Mouse (Mus musculus) neural tube, embryonic 15.5 days (tissue): ENCODE measurements at regions not wholly inside any gene's neighbourhood (a gene's known extent, or its start where the extent isn't known, plus 50 kb on each side); places are given as distances from the start of the nearest gene placed in this dataset.
A peak's percentile ranks its signal among the peaks of the same experiment; 100 is the strongest.

Experiments
- ATAC-seq: fragments of 200-750 bp; cut with Nextera tagmentation; 2 replicates; pipeline ENCODE4 v1.8.0; 2017; ENCODE audit warnings: mild to moderate bottlenecking, moderate TSS enrichment, moderate library complexity; ENCODE audit not compliant: low FRiP score
- H3K27ac ChIP-seq: fragments of 300-500 bp; sonication (generic); replicated peaks from 2 replicates; pipeline ENCODE4 v1.5.1; 2015; ENCODE audit warnings: mild to moderate bottlenecking, inconsistent platforms
- H3K27me3 ChIP-seq: fragments of 300-500 bp; sonication (generic); replicated peaks from 2 replicates; pipeline ENCODE4 v1.6.1; 2015; ENCODE audit warnings: inconsistent platforms
- H3K36me3 ChIP-seq: fragments of 300-500 bp; sonication (generic); 2 replicates; pipeline ENCODE4 v1.6.1; 2015; ENCODE audit warnings: inconsistent platforms
- H3K4me1 ChIP-seq: fragments of 300-500 bp; sonication (generic); 2 replicates; pipeline ENCODE4 v1.6.1; 2015; ENCODE audit warnings: inconsistent platforms
- H3K4me2 ChIP-seq: fragments of 300-500 bp; sonication (generic); 2 replicates; pipeline ENCODE4 v1.6.1; 2015; ENCODE audit warnings: inconsistent platforms, mild to moderate bottlenecking, moderate library complexity
- H3K4me3 ChIP-seq: fragments of 300-500 bp; sonication (generic); replicated peaks from 2 replicates; pipeline ENCODE4 v1.5.1; 2015; ENCODE audit warnings: mild to moderate bottlenecking, inconsistent platforms
- H3K9ac ChIP-seq: fragments of 300-500 bp; sonication (generic); replicated peaks from 2 replicates; pipeline ENCODE4 v1.6.1; 2015; ENCODE audit warnings: mild to moderate bottlenecking, inconsistent platforms
- H3K9me3 ChIP-seq: fragments of 300-500 bp; sonication (generic); replicated peaks from 2 replicates; pipeline ENCODE4 v1.6.1; 2016; ENCODE audit warnings: inconsistent platforms
- WGBS: fragments of 180-500 bp; shearing (Covaris S2); methylation state at CpG from one replicate; pipeline ENCODE4 v1.1.7; 2015; ENCODE audit warnings: mixed read lengths; 5-methylcytosine and 5-hydroxymethylcytosine counted together

DNA sequence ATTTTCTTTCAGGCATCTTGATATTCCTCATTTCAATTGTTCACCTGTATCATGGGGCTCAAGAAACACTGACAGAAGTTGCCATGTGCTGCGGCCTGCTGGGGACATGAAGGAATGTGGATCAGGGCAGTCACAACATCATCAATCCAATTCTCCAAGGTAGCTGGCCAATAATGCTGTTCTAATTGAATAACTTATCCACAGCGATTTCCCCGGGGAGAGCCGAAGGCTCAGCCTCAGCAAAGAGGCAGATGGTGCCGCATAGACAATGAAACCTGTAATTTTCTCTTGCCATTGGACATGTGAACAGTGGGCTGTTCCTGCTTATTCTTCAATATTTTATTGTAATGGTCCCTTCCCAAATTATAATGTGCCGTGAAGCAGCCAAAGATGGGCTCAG is 429.1 kb upstream of the Klf12 start:
- peak; percentile 60 for ATAC-seq
- 23% methylated on average over 6 of the region's 6 CpGs for WGBS
- peak overlapping the region; percentile 58 for H3K27ac ChIP-seq

GRCm38 (mm10) chr14:100665361-100665955 is 381.0 kb upstream of the Klf12 start:
- H3K4me3 ChIP-seq: no peak overlapping the region
- H3K27ac ChIP-seq: no peak overlapping the region
- H3K4me1 ChIP-seq: no peaks in the 10 kb centered on the region
- H3K9me3 ChIP-seq: no peaks in the 10 kb centered on the region
- no peak overlapping the region for H3K9ac ChIP-seq
- no peaks in the 10 kb centered on the region for H3K36me3 ChIP-seq
- H3K4me2 ChIP-seq: no peak overlapping the region
- ATAC-seq: no peak
- H3K27me3 ChIP-seq: no peaks in the 10 kb centered on the region
- 19% methylated on average over 9 of the region's 9 CpGs for WGBS

More for the DNA sequence above, 429.1 kb upstream of the Klf12 start:
- Histone ChIP-seq H3K4me3 (no peak overlapping the region), H3K27me3 (no peaks in the 10 kb centered on the region), H3K36me3 (no peaks in the 10 kb centered on the region), H3K9ac (no peak overlapping the region), H3K4me1 (peaks cover 17% of the 10 kb centered on the region), H3K4me2 (no peak overlapping the region), H3K9me3 (no peaks in the 10 kb centered on the region)

- H3K4me1 ChIP-seq: no peaks in the 10 kb centered on the region
- H3K4me3 ChIP-seq: no peak overlapping the region
- no peak overlapping the region for H3K9ac ChIP-seq
- no peak for ATAC-seq
- no peaks in the 10 kb centered on the region for H3K9me3 ChIP-seq
- H3K36me3 ChIP-seq: no peaks in the 10 kb centered on the region
- H3K27ac ChIP-seq: no peak overlapping the region
- no peaks in the 10 kb centered on the region for H3K27me3 ChIP-seq
- 78% methylated on average over 3 of the region's 3 CpGs for WGBS
- no peak overlapping the region for H3K4me2 ChIP-seq
Measured at GRCm38 (mm10) chr14:100664180-100664579, 379.7 kb upstream of the Klf12 start.

- no peak for ATAC-seq
- Histone ChIP-seq H3K36me3 (no peaks in the 10 kb centered on the region), H3K27me3 (no peaks in the 10 kb centered on the region), H3K9ac (no peak overlapping the region), H3K27ac (no peak overlapping the region), H3K4me1 (no peaks in the 10 kb centered on the region), H3K9me3 (no peaks in the 10 kb centered on the region), H3K4me3 (no peak overlapping the region), H3K4me2 (no peak overlapping the region)
- 72% methylated on average over 2 of the region's 2 CpGs for WGBS
Measured at GRCm38 (mm10) chr14:100642076-100642475, 357.6 kb upstream of the Klf12 start.

- Histone ChIP-seq H3K9me3 (no peaks in the 10 kb centered on the region), H3K9ac (no peak overlapping the region), H3K4me2 (no peak overlapping the region), H3K27ac (no peak overlapping the region), H3K36me3 (no peaks in the 10 kb centered on the region), H3K4me1 (no peaks in the 10 kb centered on the region), H3K4me3 (no peak overlapping the region), H3K27me3 (no peaks in the 10 kb centered on the region)
- ATAC-seq: no peak
- WGBS: 71% methylated on average over 6 of the region's 6 CpGs
Measured at GRCm38 (mm10) chr14:100634521-100634920, 350.0 kb upstream of the Klf12 start.

DNA sequence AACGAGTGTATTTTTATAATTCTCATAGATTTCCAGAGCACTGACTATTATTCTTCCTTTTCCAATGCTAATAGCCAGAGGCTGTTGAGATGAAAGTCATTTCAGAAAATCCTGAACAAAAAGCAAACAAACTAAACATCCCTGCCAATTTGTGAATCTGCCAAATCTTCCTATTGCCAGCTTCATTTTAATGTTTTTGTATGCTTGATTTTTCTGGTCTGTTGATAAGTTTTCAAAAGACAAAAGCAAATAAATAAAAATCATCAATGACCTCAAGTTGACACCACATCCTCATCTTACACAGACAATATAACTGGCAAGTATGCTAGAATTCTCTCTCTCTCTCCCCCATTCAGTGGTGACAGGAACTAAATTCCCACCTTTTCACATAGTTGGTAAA is 347.2 kb upstream of the Klf12 start:
- Histone ChIP-seq H3K4me1 (no peaks in the 10 kb centered on the region), H3K27me3 (no peaks in the 10 kb centered on the region), H3K4me2 (no peak overlapping the region), H3K36me3 (no peaks in the 10 kb centered on the region), H3K9me3 (no peaks in the 10 kb centered on the region), H3K27ac (no peak overlapping the region), H3K4me3 (no peak overlapping the region), H3K9ac (no peak overlapping the region)
- WGBS: 59% methylated on average over 1 of the region's 1 CpGs
- ATAC-seq: no peak

- H3K27ac ChIP-seq: no peak overlapping the region
- H3K27me3 ChIP-seq: no peaks in the 10 kb centered on the region
- no peaks in the 10 kb centered on the region for H3K9me3 ChIP-seq
- H3K4me1 ChIP-seq: no peaks in the 10 kb centered on the region
- H3K4me3 ChIP-seq: no peak overlapping the region
- no peak for ATAC-seq
- no peaks in the 10 kb centered on the region for H3K36me3 ChIP-seq
- no peak overlapping the region for H3K4me2 ChIP-seq
- 73% methylated on average over 6 of the region's 6 CpGs for WGBS
- H3K9ac ChIP-seq: no peak overlapping the region
Measured at GRCm38 (mm10) chr14:100630197-100630596, 345.7 kb upstream of the Klf12 start.

GRCm38 (mm10) chr14:100627523-100627922 is 343.0 kb upstream of the Klf12 start:
- Histone ChIP-seq H3K27ac (no peak overlapping the region), H3K27me3 (no peaks in the 10 kb centered on the region), H3K4me3 (no peak overlapping the region), H3K36me3 (no peaks in the 10 kb centered on the region), H3K9ac (no peak overlapping the region), H3K4me1 (no peaks in the 10 kb centered on the region), H3K4me2 (no peak overlapping the region), H3K9me3 (no peaks in the 10 kb centered on the region)
- ATAC-seq: no peak
- WGBS: 45% methylated on average over 2 of the region's 2 CpGs

DNA sequence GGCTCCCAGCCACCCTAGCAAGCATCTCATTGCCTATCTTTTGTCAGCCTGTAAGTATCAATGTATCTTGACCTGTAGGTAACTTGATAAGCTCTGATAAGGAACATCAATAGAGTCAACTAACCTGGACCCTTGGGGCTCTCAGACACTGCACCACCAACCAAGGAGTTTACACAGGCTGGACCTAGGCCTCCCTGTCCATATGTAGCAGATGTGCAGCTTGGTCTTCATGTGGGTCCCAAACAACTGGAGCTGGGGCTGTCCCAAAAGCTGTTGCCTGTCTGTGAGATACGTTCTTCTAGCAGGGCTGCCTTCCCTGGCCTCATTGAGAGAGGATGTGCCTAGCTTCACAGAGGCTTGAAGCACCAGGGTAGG is 335.2 kb upstream of the Klf12 start:
- 31% methylated on average over 1 of the region's 1 CpGs for WGBS
- Histone ChIP-seq H3K9ac (no peak overlapping the region), H3K27ac (no peak overlapping the region), H3K4me3 (no peak overlapping the region), H3K4me1 (peaks cover 9% of the 10 kb centered on the region), H3K36me3 (no peaks in the 10 kb centered on the region), H3K27me3 (no peaks in the 10 kb centered on the region), H3K4me2 (no peak overlapping the region), H3K9me3 (no peaks in the 10 kb centered on the region)
- ATAC-seq: no peak

GRCm38 (mm10) chr14:100618793-100619655 is 334.5 kb upstream of the Klf12 start:
- peaks cover 9% of the 10 kb centered on the region for H3K4me1 ChIP-seq
- no peak overlapping the region for H3K9ac ChIP-seq
- H3K27me3 ChIP-seq: no peaks in the 10 kb centered on the region
- H3K27ac ChIP-seq: no peak overlapping the region
- H3K36me3 ChIP-seq: no peaks in the 10 kb centered on the region
- no peaks in the 10 kb centered on the region for H3K9me3 ChIP-seq
- no peak overlapping the region for H3K4me3 ChIP-seq
- 27% methylated on average over 12 of the region's 12 CpGs for WGBS
- H3K4me2 ChIP-seq: no peak overlapping the region
- no peak for ATAC-seq

DNA sequence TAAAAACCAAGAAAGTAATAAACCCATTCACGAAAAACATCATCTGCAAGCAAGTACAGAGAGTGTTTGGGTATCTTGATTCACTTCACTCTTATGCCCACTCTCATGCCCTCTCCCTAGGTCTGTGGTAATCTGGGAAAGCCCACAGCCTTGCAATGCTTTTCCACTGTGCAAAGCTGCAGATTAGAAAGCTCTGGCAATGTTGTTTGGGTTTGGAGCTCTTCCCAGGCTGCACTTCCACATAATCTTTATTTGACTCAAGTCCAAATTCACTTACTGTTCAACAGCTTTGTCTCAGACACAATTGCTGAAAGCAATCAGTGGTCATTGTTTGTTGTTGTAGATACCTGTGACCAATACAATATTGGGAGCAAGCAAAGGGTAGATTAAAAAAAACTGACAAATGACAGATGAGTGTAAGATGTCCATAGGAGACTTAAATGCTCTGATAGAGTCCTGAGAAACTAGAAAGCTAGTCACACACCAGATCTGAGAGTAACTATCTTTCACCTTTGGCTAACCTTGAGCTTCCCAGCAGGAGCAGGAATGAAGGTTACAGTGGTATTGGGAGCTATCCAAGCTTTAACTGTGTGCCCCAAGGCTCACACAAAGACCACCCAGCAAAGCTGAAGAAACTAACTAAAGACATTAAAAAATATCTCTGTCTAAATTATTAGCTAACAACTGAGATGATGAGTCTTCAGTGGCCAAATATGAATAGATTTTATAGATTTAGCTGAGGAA is 325.7 kb upstream of the Klf12 start:
- no peaks in the 10 kb centered on the region for H3K9me3 ChIP-seq
- no peak for ATAC-seq
- 98% methylated on average over 1 of the region's 1 CpGs for WGBS
- no peaks in the 10 kb centered on the region for H3K27me3 ChIP-seq
- H3K4me3 ChIP-seq: no peak overlapping the region
- no peaks in the 10 kb centered on the region for H3K4me1 ChIP-seq
- no peak overlapping the region for H3K9ac ChIP-seq
- H3K4me2 ChIP-seq: no peak overlapping the region
- H3K27ac ChIP-seq: no peak overlapping the region
- H3K36me3 ChIP-seq: no peaks in the 10 kb centered on the region

DNA sequence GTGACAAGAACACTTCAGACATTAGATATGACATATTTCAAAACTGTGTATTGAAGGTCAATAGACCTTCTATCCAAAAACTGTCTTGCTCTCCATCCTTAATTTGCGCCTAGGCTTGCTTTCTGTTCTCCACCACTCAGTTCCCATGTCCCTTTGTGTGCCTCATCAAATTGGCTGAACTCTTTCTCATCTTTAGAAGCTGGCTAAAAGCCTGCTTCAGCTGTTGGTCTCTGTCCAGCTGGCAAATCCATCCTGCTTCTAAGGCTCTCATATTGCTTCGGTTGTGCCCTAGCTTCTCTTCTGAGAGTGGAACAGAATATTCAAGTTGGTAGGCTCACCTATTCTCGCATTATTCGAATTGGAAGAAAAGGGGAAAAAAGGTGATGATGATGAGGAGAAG is 322.6 kb upstream of the Klf12 start:
- Histone ChIP-seq H3K9me3 (no peaks in the 10 kb centered on the region), H3K4me2 (no peak overlapping the region), H3K4me3 (no peak overlapping the region), H3K27me3 (no peaks in the 10 kb centered on the region), H3K36me3 (no peaks in the 10 kb centered on the region), H3K27ac (no peak overlapping the region), H3K9ac (no peak overlapping the region), H3K4me1 (no peaks in the 10 kb centered on the region)
- 89% methylated on average over 4 of the region's 4 CpGs for WGBS
- no peak for ATAC-seq
